Mouse (Mus musculus) spleen, adult 2 months (tissue): ENCODE results near the gene Obox5. TPM values are rescaled to one million over a fixed set of nuclear protein-coding genes. Genes with fewer than 3 reads are reported as not detected.
"Not testable (repeated sequence)": the region's sequence is repeated elsewhere in the genome, so short reads cannot be mapped to it uniquely, and the experiment has no call there.

Source experiments
- DNase-seq, 2 experiments: peaks; one replicate each; pipeline versions ENCODE4 v3.0.0 to v3.0.0-alpha.2; 2012 to 2021; ENCODE audit warnings: low spot score in 2 of 2, low read depth in 1 of 2
- H3K27ac ChIP-seq: fragments of 200-500 bp; 2 replicates; pipeline ENCODE4 v1.5.1; 2012; ENCODE audit warnings: low read length, inconsistent platforms; ENCODE audit not compliant: insufficient read depth
- H3K27me3 ChIP-seq: fragments of 200-500 bp; 2 replicates; pipeline ENCODE4 v1.6.1; 2012; ENCODE audit warnings: mild to moderate bottlenecking, moderate library complexity, low read length, inconsistent platforms; ENCODE audit not compliant: control insufficient read depth, insufficient read depth
- H3K36me3 ChIP-seq: fragments of 200-500 bp; 2 replicates; pipeline ENCODE4 v1.6.1; 2012; ENCODE audit warnings: mild to moderate bottlenecking, low read length, inconsistent platforms; ENCODE audit not compliant: control insufficient read depth, insufficient read depth
- H3K4me1 ChIP-seq: fragments of 200-500 bp; 2 replicates; pipeline ENCODE4 v1.6.1; 2011; ENCODE audit warnings: inconsistent platforms; ENCODE audit not compliant: control insufficient read depth, insufficient read depth, insufficient read length
- H3K4me3 ChIP-seq: fragments of 200-500 bp; 2 replicates; pipeline ENCODE4 v1.5.1; 2011; ENCODE audit warnings: mild to moderate bottlenecking, inconsistent platforms; ENCODE audit not compliant: insufficient read depth, insufficient read length; ENCODE audit errors: extremely low read depth
- WGBS: fragments of 180-500 bp; shearing (Covaris S2); methylation state at CpG from one replicate; pipeline ENCODE4 v1.1.7; 2018; 5-methylcytosine and 5-hydroxymethylcytosine counted together
- polyA plus RNA-seq: library from polyadenylated mRNA; depleted of rRNA; stranded (reverse); fragments of >200 nt; gene quantifications from 2 replicates; pipeline ENCODE4 v1.2.3, GENCODE M21; 2012; rRNA removed

Gene Obox5
- not detected in 2 replicates for polyA plus RNA-seq

GRCm38 (mm10) chr7:15749831-15750230 lies at the start of gene Obox5:
TSS of gene Obox5 (plus strand) at chr7:15750131.
- not testable (repeated sequence) for H3K27me3 ChIP-seq, DNase-seq, H3K27ac ChIP-seq, H3K4me3 ChIP-seq, H3K36me3 ChIP-seq, H3K4me1 ChIP-seq
- WGBS: 79% methylated on average over 2 of the region's 2 CpGs

- H3K36me3 ChIP-seq, H3K4me3 ChIP-seq, DNase-seq, H3K27ac ChIP-seq, H3K4me1 ChIP-seq, H3K27me3 ChIP-seq: not testable (repeated sequence)
- 71% methylated on average over 5 of the region's 5 CpGs for WGBS
Measured at GRCm38 (mm10) chr7:15749296-15749695, 635 bp upstream of the Obox5 start.

Other genes with a start within 250 kb of the Obox5 start
- not detected in 2 replicates for gene Obox3, start 110.2 kb upstream of the Obox5 start, polyA plus RNA-seq
- gene Obox6, start 89.5 kb downstream of the Obox5 start, polyA plus RNA-seq: not detected in 2 replicates
- gene Crx, start 129.8 kb downstream of the Obox5 start, polyA plus RNA-seq: not detected in 2 replicates
- gene Crxos, start 132.5 kb downstream of the Obox5 start, polyA plus RNA-seq: not detected in 2 replicates
- 210 and 358 TPM in 2 replicates for gene Selenow, start 172.3 kb downstream of the Obox5 start, polyA plus RNA-seq
- gene Nop53, start 195.9 kb downstream of the Obox5 start, polyA plus RNA-seq: 147 and 203 TPM in 2 replicates
- 17.2 and 19.5 TPM in 2 replicates for gene Ehd2, start 217.4 kb downstream of the Obox5 start, polyA plus RNA-seq